Mouse (Mus musculus) C2C12 (cell line): ENCODE data around the gene Acox3.

Source experiments
- CTCF ChIP-seq: IDR thresholded peaks from one replicate; pipeline ENCODE4 v1.5.1; 2011; ENCODE audit not compliant: control insufficient read depth, insufficient read depth, insufficient read length
- MAX ChIP-seq: IDR thresholded peaks from one replicate; pipeline ENCODE4 v1.6.1; 2011; ENCODE audit warnings: mild to moderate bottlenecking, control low read depth
- MYOG ChIP-seq: IDR thresholded peaks from one replicate; pipeline ENCODE4 v1.6.1; 2011; ENCODE audit not compliant: control insufficient read depth, insufficient read length; ENCODE audit errors: extremely low read depth
- USF1 ChIP-seq: IDR thresholded peaks from one replicate; pipeline ENCODE4 v1.6.1; 2011; ENCODE audit warnings: low read depth, mild to moderate bottlenecking, control low read depth, moderate library complexity

GRCm38 (mm10) chr5:35632841-35633240 lies 50.0 kb downstream of the Acox3 start:
- no peak for TF ChIP-seq CTCF
- TF ChIP-seq USF1: no peak
- TF ChIP-seq MAX: no peak
- no peak for TF ChIP-seq MYOG
